ENCODE assay signal across 15 mouse cellular contexts in genomic region chr5:116512135-116512534, GRCm38 (mm10).
"Had no signal": no experiment of that assay in that cellular context is flagged by ENCODE, and none has a peak within 500 bp of the region (broad histone marks: within the 10 kb centered on the region; RNA-seq: fewer than 3 reads in every experiment).

No protein-coding gene starts in this region.

- H3K9me3 ChIP-seq: kidney, embryonic 15.5 days; limb, embryonic 15.5 days; liver, embryonic 12.5 days; midbrain, embryonic 12.5 days; neural tube, embryonic 15.5 days; stomach, embryonic 15.5 days had no signal

- ATAC-seq: intestine, embryonic 16.5 days; liver, embryonic 12.5 days had no signal

- H3K27me3 ChIP-seq: kidney, embryonic 15.5 days; limb, embryonic 15.5 days; liver, embryonic 12.5 days; midbrain, embryonic 12.5 days; neural tube, embryonic 15.5 days; stomach, embryonic 15.5 days had no signal

- DNase-seq: kidney, adult 2 months; kidney, postnatal 14 days; lung, embryonic 14.5 days; lung, postnatal 10 days; lung, postnatal 4 days; thymus, adult 2 months; thymus, postnatal 36 days had no signal

- H3K27ac ChIP-seq: kidney, embryonic 15.5 days; limb, embryonic 15.5 days; liver, embryonic 12.5 days; midbrain, embryonic 12.5 days; neural tube, embryonic 15.5 days; stomach, embryonic 15.5 days had no signal

- H3K4me3 ChIP-seq: kidney, embryonic 15.5 days; limb, embryonic 15.5 days; liver, embryonic 12.5 days; midbrain, embryonic 12.5 days; myocyte; neural tube, embryonic 15.5 days; stomach, embryonic 15.5 days had no signal

- H3K36me3 ChIP-seq: kidney, embryonic 15.5 days; limb, embryonic 15.5 days; liver, embryonic 12.5 days; stomach, embryonic 15.5 days had no signal

- H3K4me1 ChIP-seq: kidney, embryonic 15.5 days; limb, embryonic 15.5 days; liver, embryonic 12.5 days; stomach, embryonic 15.5 days had no signal

- H3K4me2 ChIP-seq: kidney, embryonic 15.5 days; limb, embryonic 15.5 days; liver, embryonic 12.5 days; lung, embryonic 14.5 days; midbrain, embryonic 12.5 days; neural tube, embryonic 15.5 days; stomach, embryonic 15.5 days had no signal

- H3K9ac ChIP-seq: kidney, embryonic 15.5 days; limb, embryonic 15.5 days; liver, embryonic 12.5 days; lung, embryonic 14.5 days; midbrain, embryonic 12.5 days; neural tube, embryonic 15.5 days; stomach, embryonic 15.5 days had no signal
